Mouse (Mus musculus): ENCODE measurements around the gene Krtap24-1. TPM values are rescaled to one million over a fixed set of nuclear protein-coding genes. Genes with fewer than 3 reads are reported as not detected.

Krtap24-1 gene
- total RNA-seq, 1 experiment from 2014 or later = not detected

GRCm38 (mm10) chr16:88575885-88576679, 36.0 kb downstream of the Krtap24-1 start:
- no peak for ATAC-seq (replicated peaks in 1 of 2; ENCODE audit: insufficient read depth in 1 of 2, low FRiP score in 2 of 2, low TSS enrichment in 1 of 2, low read depth in 1 of 2, poor library complexity in 2 of 2, severe bottlenecking in 2 of 2)

GRCm38 (mm10) chr16:88572904-88573404, 39.1 kb downstream of the Krtap24-1 start:
- no peak for ATAC-seq (replicated peaks in 1 of 2; ENCODE audit: insufficient read depth in 1 of 2, low FRiP score in 2 of 2, low TSS enrichment in 1 of 2, low read depth in 1 of 2, poor library complexity in 2 of 2, severe bottlenecking in 2 of 2)

GRCm38 (mm10) chr16:88570136-88570535, 41.9 kb downstream of the Krtap24-1 start:
- no peak for ATAC-seq (replicated peaks in 1 of 2; ENCODE audit: insufficient read depth in 1 of 2, low FRiP score in 2 of 2, low TSS enrichment in 1 of 2, low read depth in 1 of 2, poor library complexity in 2 of 2, severe bottlenecking in 2 of 2)

- ATAC-seq (replicated peaks in 1 of 2; ENCODE audit: insufficient read depth in 1 of 2, low FRiP score in 2 of 2, low TSS enrichment in 1 of 2, low read depth in 1 of 2, poor library complexity in 2 of 2, severe bottlenecking in 2 of 2) = no peak
Measured at GRCm38 (mm10) chr16:88569732-88570131, 42.3 kb downstream of the Krtap24-1 start.

GRCm38 (mm10) chr16:88569096-88569495, 43.0 kb downstream of the Krtap24-1 start:
- no peak for ATAC-seq (replicated peaks in 1 of 2; ENCODE audit: insufficient read depth in 1 of 2, low FRiP score in 2 of 2, low TSS enrichment in 1 of 2, low read depth in 1 of 2, poor library complexity in 2 of 2, severe bottlenecking in 2 of 2)

GRCm38 (mm10) chr16:88563045-88563913, 48.8 kb downstream of the Krtap24-1 start, which contains the start of gene Cldn8:
Gene Cldn8 (minus strand): TSS chr16:88563183.
- no peak for ATAC-seq (replicated peaks in 1 of 2; ENCODE audit: insufficient read depth in 1 of 2, low FRiP score in 2 of 2, low TSS enrichment in 1 of 2, low read depth in 1 of 2, poor library complexity in 2 of 2, severe bottlenecking in 2 of 2)

GRCm38 (mm10) chr16:88561617-88562164, 50.4 kb downstream of the Krtap24-1 start:
- no peak for ATAC-seq (replicated peaks in 1 of 2; ENCODE audit: insufficient read depth in 1 of 2, low FRiP score in 2 of 2, low TSS enrichment in 1 of 2, low read depth in 1 of 2, poor library complexity in 2 of 2, severe bottlenecking in 2 of 2)

Other genes with a start within 250 kb of the Krtap24-1 start
- not detected in 2 replicates for gene Cldn17, start 105.3 kb downstream of the Krtap24-1 start, total RNA-seq (2017)
- not detected in 2 replicates for gene Cldn8, start 49.1 kb downstream of the Krtap24-1 start, total RNA-seq (2017)
- not detected in 2 replicates for gene 2310079G19Rik, start 15.4 kb upstream of the Krtap24-1 start, total RNA-seq (2017)
- not detected in 2 replicates for gene Krtap26-1, start 35.5 kb upstream of the Krtap24-1 start, total RNA-seq (2017)
- gene Krtap27-1, start 59.4 kb upstream of the Krtap24-1 start, total RNA-seq (2017) = not detected in 2 replicates
- not detected in 2 replicates for gene 2310061N02Rik, start 95.7 kb upstream of the Krtap24-1 start, total RNA-seq (2017)
- not detected in 2 replicates for gene Krtap13-1, start 116.6 kb upstream of the Krtap24-1 start, total RNA-seq (2017)
- gene Krtap13, start 139.4 kb upstream of the Krtap24-1 start, total RNA-seq (2017) = not detected in 2 replicates
- not detected in 2 replicates for gene 2310034C09Rik, start 146.6 kb upstream of the Krtap24-1 start, total RNA-seq (2017)
- gene 2310057N15Rik, start 161.9 kb upstream of the Krtap24-1 start, total RNA-seq (2017) = not detected in 2 replicates
- not detected in 2 replicates for gene Gm5965, start 165.6 kb upstream of the Krtap24-1 start, total RNA-seq (2017)
- not detected in 2 replicates for gene Gm20741, start 199.9 kb upstream of the Krtap24-1 start, total RNA-seq (2017)
- not detected in 2 replicates for gene Krtap15, start 207.9 kb upstream of the Krtap24-1 start, total RNA-seq (2017)
- gene Krtap14, start 213.9 kb upstream of the Krtap24-1 start, total RNA-seq (2017) = not detected in 2 replicates